19 mouse cellular contexts compared by ENCODE assay signal in the genomic region with DNA sequence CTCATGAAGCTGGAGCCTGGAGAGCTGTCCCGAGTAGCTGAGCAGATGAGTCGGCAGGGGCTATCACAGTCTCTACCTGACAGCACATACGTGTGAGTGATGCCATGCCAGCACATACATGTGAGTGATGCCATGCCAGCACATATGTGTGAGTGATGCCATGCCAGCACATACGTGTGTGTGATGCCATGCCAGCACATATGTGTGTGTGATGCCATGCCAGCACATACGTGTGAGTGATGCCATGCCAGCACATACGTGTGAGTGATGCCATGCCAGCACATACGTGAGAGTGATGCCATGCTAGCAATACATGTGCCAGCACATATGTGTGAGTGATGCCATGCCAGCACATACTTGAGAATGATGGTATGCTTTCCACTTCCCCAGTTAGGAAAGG.
"Had no signal": no experiment of that assay in that cellular context is flagged by ENCODE, and none has a peak within 500 bp of the region (broad histone marks: within the 10 kb centered on the region; RNA-seq: fewer than 3 reads in every experiment).

No protein-coding gene starts in this region.

- H3K9ac ChIP-seq: limb, embryonic 13.5 days; lung, embryonic 15.5 days; midbrain, embryonic 12.5 days; midbrain, embryonic 15.5 days; neural tube, embryonic 13.5 days; stomach, embryonic 15.5 days had no signal

- DNase-seq: kidney, adult 18-20 months; kidney, postnatal 25 days; layer of hippocampus, adult 9-11 months; lung, adult 18-20 months; lung, postnatal 10 days; lung, postnatal 36 days; retina, postnatal 1 day; right cerebral cortex, postnatal 25 days; spleen, adult 18-20 months; thymus, postnatal 25 days had no signal

- ATAC-seq: midbrain, embryonic 15.5 days had no signal

- H3K27me3 ChIP-seq: limb, embryonic 13.5 days; lung, embryonic 15.5 days; midbrain, embryonic 12.5 days; midbrain, embryonic 15.5 days; neural tube, embryonic 13.5 days; stomach, embryonic 15.5 days had no signal

- H3K4me1 ChIP-seq: midbrain, embryonic 12.5 days; midbrain, embryonic 15.5 days; neural tube, embryonic 13.5 days; stomach, embryonic 15.5 days had no signal

- H3K27ac ChIP-seq: kidney, postnatal 0 days; layer of hippocampus, adult 2 months; limb, embryonic 10.5 days; limb, embryonic 13.5 days; midbrain, embryonic 12.5 days; midbrain, embryonic 15.5 days; neural tube, embryonic 13.5 days had no signal

- H3K4me3 ChIP-seq: layer of hippocampus, adult 2 months; limb, embryonic 10.5 days; limb, embryonic 13.5 days; lung, embryonic 15.5 days; midbrain, embryonic 12.5 days; midbrain, embryonic 15.5 days; neural tube, embryonic 13.5 days; stomach, embryonic 15.5 days had no signal

- H3K4me2 ChIP-seq: limb, embryonic 13.5 days; lung, embryonic 15.5 days; midbrain, embryonic 12.5 days; midbrain, embryonic 15.5 days; neural tube, embryonic 13.5 days; stomach, embryonic 15.5 days had no signal

- H3K36me3 ChIP-seq: lung, embryonic 15.5 days; midbrain, embryonic 12.5 days; midbrain, embryonic 15.5 days; neural tube, embryonic 13.5 days; stomach, embryonic 15.5 days had no signal

- H3K9me3 ChIP-seq: limb, embryonic 10.5 days; limb, embryonic 13.5 days; lung, embryonic 15.5 days; midbrain, embryonic 12.5 days; midbrain, embryonic 15.5 days; neural tube, embryonic 13.5 days; stomach, embryonic 15.5 days had no signal
